Mouse (Mus musculus) thymus, postnatal 0 days (tissue): ENCODE results near the gene Rab7b. TPM values are rescaled to one million over a fixed set of nuclear protein-coding genes. Genes with fewer than 3 reads are reported as not detected.

Experiments
- DNase-seq: peaks from one replicate; pipeline ENCODE4 v3.0.0-alpha.2; 2015; ENCODE audit warnings: low spot score
- polyA plus RNA-seq: library from polyadenylated mRNA; unstranded; fragments of >200 nt; fragmentation: Nextera tagmentation; extraction: Ambion mirVana; gene quantifications from 2 replicates; pipeline ENCODE4 v1.2.1, GENCODE M21; 2015

Gene Rab7b
- polyA plus RNA-seq, 1 experiment from 2014 or later = 4.2 TPM

DNA sequence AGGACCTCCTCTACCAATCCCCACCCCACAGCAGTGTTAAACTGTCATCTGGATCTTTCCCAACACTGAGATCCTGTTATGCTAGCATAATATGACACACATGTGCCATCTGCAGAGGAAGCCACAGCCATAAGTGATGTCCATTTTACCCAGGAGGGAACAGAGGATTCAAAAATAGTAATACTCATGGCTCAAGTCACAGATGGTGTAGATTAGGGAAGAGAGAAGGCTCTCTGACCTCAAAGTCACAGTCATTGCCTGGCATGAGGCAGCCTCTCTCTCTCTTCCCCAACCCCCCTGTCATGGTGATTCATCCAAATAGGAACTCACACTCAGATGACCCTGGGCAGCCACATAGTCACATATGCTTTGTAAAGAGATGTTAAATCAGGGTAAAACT lies 2.9 kb downstream of the Rab7b start:
- DNase-seq = no peak

DNA sequence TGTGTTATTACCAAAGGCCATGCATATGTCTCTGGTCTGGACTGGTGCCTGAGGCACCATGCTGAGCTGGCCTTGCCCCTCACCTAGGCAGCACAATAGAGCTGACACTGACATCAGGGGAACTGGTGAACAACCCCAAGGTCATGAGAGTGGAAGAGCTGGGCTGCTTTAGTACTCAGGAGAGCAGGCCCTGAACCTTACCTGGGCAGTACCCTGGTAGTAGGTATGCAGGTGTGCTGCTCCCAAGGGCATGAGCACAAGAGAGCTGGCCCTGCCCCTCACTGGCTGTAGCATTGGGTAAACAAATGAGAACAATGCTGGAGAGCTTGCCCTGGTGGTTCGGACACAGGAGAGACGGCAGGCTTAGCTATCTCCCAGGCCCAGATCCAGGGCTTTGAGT lies 6.8 kb downstream of the Rab7b start:
- DNase-seq = no peak

DNA sequence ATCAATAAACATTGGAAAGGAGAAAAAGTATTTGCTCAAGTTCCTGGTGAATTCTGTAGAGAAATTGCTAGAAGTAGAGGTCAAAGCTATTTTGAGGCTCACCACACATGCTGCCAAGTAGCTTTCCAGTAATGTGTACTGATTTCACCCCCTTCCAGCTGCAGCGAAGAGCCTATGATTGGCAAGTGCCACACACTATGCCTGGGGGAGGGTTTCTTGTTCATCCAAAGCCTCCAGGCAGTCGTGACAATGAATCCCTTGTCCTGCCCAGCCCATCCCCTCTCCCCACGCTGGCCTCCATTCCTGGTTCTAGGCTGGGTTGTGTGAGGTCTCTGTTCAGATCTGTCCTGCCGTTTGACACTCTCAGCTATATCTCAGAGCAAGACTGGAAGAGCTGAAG lies 7.8 kb downstream of the Rab7b start:
- DNase-seq = no peak

DNA sequence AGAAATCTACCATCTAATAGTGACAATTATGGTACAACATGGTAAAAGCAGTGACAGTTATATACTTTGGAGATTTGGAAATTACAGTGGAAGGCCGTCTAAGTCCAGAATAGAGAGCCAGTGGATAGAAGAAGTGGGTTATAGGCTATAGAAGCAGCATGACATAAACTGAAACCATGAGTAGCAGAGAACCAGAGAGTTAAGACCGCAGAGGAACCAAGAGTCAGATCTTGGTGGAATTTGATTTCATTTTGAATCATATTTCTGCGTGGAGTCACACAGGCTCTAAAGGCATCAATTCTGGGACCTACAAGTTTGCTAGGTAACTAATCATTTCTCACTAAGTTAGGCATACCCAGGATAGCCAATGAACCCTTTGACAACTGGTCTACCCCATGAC lies 10.3 kb downstream of the Rab7b start:
- DNase-seq = no peak

DNA sequence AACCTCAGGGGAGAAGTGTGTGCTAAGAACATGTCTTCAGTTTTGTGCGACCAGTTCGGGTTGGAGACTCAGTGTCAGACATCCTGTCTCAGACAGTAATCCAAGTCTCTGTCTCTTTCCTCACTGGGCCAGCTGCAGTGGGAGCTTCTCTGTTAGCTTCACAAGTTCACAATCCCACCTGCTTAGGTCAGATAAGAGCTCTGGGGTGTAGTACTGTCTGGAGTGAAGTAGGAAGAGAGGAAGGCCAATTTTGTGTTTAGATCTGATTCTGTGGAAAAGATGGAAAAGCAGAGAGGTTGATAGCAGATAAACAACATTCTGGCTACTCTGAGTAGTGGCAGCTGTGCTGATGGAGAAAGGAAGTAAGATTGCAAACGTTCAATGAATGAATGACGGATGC lies 11.1 kb downstream of the Rab7b start:
- DNase-seq = no peak

DNA sequence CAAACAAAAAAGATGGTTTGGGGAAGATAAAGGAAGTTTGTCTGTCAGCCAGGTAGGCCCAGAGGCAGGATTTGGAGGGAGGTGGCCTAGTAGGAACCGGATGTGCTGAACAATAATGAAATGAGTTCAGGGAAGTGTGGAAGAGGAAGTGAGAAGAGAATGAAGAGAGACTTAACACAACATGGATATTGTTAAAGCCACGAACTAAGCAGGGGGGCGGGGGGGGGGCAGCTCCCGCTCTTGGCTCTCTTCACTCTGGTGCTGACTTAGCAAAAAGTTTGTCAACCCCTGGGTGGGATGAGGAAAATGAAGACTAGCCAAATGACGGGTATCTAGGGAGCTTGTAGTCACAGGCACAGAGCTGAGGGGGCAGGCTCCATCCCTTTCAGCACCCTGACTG lies 12.0 kb downstream of the Rab7b start:
- no peak for DNase-seq

DNA sequence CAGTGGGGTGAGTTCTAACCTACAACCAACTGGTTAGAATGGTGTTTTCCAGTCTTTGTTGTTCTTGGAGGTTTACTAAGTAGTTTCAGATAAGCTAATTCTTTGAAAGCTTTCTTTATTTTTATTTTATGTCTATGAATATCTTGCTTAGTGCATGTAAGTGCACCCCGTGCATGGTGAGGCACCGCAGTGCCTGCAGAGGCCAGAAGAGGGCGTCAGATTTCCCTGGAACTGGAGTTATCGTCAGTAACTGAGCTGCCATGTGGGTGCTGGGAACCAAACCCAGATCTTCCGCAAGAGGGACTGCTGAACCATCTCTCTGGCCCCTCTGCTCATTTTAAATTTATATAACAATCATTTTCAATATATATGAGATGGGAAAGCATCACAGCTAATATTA lies 12.9 kb downstream of the Rab7b start:
- no peak for DNase-seq

DNA sequence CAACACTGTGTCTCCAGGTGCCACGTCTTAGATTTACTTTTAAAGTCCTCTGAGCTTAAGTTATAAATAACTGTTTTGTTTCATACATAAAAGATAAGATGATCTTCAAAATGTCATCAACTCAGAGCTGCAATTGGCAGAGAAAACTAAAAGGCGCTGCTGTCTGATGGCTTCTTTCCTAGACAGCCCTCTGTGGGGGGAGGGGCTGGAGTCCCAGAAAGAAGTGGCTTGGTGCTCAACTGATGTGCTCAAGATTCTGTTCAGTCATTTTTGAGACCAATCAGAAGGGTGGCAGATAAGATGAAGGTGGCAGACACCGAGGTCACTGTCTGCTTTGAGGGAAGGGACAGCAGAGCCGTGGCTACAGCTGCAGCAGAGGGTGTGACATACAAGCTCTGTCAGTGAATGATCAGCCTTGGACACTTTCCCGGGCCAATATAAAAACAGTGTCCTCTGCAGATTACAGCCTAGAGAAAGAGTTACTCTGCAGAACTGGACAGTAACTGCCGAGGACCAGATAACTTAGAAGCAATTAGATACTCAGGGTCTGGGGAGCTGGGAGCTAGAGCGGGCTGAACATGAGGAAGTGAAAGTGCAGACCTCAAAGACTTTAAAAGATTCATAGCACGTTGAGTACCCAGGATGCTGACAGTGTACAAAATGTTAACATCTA lies 13.7 kb downstream of the Rab7b start:
- no peak for DNase-seq

DNA sequence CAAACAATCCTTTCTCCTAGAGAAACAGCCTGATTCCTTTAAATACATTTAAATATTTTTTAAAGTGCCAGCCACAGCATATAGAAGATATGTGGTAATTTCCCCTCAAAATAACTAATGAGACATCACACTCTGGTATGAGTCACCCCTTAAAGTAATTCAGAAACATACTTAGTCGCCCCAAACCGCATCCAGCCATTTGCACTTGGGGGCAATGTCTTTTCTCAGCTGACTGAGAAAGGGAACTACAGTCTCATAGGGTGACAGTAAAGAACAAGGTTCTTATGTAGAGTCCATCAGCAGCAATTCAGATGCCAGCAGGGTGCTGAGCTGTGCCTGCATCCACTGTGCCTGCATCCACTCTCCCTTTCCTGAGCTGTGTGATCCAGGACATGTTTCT lies 15.0 kb downstream of the Rab7b start:
- no peak for DNase-seq

DNA sequence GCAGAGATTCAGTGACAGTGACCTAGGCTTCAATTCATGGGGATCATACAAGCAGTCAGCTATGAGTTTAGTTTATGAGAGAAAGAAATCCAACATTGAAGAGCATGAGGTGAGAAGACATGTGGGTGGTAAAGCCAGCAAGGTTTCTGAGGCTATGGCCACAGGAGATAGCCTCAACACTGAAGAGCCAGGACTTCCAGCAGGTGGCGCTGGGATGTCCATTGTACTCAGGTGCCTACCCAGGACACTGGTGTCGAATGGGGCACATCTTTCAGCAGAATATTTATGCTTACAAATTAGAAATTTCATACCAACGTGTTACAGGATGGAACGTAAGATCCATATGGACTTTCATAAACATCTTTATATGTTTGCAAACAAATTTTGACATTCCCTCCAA lies 19.8 kb downstream of the Rab7b start:
- DNase-seq = peak; percentile 53

DNA sequence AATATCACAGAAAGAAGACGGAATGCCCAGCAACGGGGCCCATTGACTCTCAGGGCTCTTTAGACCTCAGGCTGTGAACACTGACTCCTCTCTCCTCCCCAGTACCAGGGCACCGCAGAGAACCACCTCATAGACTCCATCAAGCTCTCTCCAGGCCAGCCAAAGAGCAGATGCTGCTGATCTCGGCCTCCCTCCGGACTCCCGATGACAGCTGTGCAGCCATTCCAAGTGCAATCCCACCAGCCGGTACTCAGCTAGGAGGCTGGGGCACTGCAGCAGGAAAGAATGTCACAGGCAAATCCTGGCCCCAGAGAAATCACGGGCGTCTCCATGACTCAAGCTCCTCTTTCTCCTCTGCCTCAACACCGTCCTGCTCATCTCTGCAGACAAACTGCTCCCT lies 23.0 kb downstream of the Rab7b start:
- DNase-seq = no peak

DNA sequence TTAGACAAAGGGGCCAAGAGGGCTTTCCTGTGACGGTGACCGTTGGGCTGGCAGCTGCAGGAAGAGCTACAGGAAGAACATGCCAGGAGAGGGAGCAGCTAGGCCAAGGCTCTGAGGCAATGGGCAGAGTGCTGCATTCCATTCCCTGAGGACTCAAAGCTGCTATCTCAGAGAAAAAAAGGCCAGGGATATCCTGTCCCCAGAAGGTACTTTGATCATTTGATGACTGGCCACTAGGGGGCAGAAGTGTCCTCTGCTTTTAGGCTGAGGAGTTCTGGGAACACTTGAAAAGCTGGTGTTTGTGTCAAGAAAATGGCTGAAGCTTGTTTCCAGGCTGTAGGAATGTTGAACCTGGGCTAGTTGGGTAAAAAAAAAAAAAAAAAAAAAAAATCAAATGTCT lies 23.9 kb downstream of the Rab7b start:
- peak; percentile 68 for DNase-seq

DNA sequence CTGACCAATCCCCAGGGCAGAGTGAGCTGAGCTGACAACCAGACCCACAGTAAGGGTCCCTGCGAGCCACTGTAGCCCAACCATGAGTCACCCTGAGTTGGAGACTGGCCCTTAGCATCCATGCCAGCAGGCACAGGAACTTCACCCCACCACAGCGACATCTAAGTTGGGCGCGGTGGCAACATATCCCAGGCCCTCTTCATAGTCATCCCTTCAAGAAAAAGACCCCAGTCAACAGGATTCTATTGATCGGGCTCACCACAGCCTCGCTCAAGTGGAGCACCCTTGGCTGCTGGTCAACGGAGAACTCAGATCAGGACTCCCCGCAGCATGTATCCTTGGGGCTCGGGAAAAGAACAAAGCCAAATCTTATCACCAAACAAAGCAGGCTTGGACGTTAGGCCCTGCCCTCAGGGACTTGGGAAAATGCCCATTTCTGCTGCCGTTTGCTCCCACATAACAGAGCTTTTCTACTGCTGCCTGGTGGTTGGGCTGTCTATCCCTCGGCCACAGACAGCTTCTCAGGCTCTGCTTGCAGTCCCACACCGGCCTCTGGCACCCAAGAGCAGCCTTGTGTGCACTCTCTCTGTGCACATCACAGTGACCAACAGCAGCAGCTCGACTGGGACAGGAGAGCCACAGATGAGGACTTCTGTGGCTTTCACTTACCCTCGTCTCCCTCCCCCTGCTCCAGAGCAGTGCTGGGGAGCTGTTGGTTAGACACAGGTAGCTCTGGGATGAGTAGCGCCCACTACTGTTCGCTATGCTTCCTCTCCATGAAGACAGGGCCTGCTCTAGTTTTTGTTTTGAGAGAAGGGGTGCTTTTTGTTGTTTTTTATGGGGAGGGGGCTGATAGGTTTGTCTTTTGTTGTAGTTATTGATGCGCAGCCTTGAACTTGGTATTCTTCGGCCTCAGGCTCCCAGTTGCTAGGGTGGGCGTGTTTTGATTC lies 26.2 kb downstream of the Rab7b start:
- DNase-seq = no peak

DNA sequence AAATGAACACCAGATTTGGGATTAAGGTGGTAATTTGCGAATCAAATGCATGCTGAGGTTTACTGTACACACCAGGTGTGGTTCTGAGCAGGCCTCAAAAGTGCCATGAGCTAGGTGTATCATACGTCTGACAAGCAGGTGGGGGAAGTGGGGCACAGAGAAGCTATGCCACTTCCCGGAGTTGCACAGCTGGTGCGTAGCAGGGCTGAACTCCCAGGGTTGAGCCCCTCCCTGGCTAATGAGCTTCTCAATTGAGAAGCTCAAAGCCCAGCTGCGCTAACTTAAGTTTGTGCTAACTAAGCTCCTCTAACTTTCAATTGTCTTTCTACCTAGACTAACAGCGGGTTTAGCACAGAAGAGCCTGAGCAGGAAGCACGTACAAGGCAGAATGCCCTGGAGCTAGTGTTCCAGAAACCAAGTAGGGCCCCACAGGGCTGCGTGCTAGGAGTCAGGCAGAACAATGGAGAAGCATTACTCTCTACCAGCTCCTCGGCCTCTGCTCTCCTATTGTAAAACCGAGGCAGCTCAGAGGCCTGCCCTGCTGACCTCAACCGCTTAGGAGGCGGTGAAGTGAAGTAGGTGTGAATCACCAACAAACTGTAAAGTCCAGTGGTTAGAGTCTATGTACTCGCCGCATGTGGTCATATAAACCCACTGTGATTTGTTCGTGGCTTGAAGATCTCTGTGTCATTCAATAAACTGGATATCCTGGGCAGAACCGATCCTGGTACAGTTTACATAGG lies 30.6 kb downstream of the Rab7b start:
- peak; percentile 62 for DNase-seq

DNA sequence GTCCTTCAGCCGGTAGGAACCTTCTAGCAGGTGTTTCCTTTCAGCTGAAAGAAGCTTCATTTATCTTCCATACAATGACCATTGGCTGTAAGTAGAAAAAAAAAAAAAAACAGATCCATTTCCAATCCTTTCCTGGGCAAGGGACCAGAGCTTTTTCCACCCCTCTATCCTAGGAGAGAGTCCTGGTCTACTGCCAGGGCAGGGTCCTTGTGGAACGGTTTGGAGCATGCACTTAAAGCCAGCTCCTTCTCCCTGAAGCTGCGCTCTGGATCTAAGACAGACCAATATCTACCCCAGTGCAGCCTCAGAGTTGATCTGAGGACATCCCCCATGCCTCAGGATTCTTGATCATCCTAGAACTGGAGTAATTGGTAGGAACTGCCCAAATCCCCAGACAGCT lies 33.5 kb downstream of the Rab7b start:
- DNase-seq = no peak

DNA sequence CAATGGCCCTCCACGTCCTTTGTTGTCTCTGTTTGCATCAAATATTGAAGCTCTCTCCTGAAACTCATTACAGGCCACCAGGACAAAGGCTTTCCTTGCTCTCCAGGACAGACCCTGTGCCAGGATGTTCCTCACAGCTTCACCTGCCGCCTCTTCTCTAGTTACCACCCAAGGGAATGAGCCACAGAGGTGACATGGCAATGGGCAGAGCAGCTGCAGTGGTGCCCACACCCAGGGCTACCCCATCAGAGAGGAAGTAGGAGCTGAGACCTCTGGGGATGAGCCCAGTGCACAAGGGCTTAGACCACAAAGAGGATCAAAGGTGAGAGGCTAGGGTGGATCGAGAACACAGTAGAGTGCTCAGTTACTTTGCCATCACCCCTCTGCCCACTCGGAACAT lies 35.1 kb downstream of the Rab7b start:
- no peak for DNase-seq

DNA sequence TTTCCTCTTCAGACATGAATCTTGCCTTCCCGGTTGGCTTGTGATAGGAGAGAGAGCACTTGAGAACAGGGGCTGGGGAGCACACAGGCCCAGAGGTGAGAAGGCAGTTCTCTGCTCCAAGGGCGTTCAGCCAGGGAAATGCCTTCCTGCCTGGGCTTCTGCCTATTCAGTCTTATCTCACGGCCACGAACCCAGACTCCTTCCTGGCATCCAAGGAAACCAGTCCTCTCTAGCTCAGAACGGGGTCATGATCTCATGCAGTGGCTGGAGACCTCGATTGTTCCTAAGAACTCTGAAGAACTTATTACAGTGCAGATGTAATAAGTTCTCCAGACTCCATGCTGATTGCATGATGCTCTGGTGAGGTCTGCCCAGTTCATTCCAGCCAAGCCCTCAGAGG lies 38.1 kb downstream of the Rab7b start:
- DNase-seq = no peak

DNA sequence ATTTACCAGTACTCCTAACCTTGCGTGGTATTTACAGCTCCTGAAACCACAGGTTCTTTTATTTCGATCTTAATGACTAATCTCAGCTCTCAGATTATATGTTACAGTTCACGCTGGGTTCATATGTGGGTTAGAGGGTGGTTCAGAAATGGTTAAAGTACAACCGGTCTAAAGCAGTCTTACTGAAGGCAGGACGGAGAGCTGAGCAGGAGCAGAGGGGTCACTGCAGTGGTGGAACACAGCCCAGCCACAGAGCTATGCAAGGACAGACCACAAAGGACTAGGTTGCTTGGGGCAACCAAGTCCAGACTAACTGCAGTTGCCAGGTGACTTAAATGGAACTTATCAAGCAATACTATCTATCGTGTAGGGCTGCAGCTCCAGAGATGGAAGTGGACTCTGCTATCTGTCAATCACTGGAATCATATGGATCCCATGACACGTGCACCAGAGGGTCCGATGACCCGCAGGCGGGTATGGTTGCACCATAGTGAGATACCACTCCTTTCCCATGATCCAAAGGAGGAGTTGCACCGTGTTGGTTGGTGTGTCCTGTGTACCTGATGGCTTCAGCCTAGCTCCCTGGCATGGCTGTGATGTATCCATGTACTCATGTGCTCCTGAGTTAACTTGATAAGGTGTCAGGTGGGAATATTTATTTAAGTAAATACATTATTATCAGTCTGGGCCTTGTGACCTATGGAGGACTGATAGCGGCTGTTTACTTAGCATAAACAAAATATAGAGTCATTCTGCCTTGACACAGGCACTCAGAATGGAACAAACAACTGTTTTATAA lies 42.3 kb downstream of the Rab7b start:
- DNase-seq = no peak

DNA sequence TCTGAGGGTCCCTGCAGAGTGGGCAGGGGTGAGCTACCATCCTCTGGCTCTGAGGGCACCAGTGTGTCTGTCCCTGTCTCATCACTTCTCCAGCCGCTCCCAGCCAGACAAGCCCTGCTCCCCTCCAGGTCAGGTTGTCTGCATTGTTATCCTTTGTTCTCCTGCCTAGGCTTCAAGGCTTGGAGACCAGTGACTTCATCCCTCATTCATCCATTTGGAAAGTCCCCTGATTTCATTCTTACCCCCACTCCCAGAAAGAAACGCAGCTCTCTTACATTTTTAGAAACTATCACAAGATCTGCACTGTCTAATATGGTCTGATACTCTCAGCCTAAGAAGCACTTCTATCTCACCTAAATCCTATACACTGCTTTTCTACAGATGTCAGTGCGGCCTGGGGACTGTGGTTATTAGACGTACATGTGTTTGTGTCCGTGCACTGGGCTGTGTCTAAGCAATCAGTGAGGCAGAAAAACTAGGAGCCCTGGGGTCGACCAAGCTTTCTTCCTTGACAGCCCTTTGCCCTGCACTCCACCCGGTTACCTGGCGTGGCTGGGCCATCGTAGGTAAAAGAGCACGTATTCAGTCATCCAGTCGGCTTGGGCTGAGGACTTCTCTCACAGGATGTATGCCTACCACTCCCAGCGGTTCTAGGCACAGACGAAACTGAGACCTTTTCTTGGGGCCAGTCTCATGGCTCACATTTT lies 45.1 kb downstream of the Rab7b start:
- no peak for DNase-seq

DNA sequence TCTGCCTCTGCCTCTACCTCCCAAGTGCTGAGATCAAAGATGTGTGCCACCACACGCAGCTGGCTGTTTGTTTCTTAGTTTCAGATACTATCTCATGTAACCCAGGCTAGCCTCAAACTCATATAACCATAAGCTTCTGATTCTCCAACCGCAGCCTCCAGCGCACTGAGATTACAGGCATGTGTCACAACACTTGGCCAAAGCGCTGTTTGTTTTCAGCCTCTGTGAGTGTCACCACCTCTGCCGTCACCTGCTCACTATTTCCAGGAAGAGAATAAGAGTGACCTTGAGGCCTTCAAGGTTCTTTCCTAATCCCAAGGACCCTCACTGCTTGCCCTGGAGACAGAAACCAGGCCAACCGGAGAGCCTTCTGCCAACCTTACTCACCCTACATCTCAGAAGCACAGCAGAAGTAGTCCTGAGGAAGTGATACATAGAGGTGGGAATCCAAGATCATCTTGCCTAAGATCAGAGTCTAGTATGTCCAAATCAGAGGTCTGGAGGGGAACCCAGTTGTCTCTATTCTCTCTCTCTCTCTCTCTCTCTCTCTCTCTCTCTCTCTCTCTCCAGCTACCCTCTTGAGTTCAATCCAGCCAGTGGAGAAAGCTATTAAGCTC lies 46.3 kb downstream of the Rab7b start:
- DNase-seq = no peak
